Mouse (Mus musculus): ENCODE results near the gene Oxct1.

Oxct1 gene

GRCm38 (mm10) chr15:4028411-4028700 is 2.2 kb downstream of the Oxct1 start:
- no peak for DNase-seq (ENCODE audit: low spot score in 2 of 2)

DNA sequence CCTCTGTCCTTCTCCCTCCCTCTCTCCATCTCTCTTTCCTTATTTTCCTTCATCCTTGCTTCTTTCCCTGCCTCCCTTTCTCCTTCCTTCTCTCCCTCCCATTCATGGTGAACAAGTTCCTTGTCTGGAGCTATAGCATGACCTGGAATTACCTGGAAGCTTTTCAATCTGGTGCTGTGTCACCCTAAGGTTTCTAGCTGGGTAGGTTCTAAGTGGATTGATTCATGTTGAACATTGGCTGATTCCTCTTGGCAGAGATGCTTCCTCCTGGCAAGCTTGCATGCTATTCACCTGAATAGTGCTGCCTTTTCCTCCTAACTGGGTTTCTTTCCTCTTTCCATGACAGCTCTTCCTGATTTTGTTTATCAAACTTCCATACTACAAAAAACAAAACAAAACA is 2.8 kb downstream of the Oxct1 start:
- no peak for DNase-seq (ENCODE audit: low spot score in 2 of 2)

DNA sequence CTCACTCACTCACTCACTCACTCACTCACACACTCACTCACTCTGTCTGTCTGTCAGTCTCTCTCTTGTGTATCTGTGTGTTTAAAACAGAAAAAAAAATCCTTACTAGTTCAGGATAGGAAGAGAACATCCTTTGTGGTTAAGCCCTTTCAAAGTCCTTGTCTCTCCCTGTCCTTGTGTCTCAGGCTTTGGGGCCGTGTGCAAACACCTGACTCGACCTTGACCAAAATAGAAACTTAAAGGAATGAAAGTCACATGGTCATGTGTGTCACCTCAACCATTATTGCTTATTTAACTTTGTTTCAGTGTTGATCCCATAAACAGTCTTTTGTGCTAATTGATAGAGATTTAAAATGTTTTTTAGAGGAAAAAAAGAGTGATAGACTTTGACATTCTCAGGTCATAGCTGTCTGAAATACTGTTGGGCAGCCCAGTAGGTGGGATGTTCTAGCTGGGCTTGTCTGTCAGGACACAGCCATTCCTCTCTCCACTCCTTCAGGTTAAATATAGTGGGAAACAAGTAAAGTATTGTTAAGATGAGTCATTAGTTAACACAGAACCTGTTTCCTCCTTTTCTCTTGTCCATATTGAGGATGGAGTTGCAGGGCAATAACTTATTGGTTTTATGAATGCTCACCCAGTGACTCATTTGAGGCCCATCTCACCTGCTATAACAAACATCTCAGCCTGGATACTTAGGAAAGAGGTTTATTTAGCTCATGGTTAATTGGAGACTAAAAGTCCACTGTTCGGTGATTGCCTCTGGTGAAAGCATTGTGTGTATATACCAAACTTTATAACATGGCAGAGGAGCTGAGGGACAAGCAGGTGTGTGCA is 7.2 kb downstream of the Oxct1 start:
- DNase-seq (ENCODE audit: low spot score in 2 of 2), result no peak

- no peak for DNase-seq (ENCODE audit: low spot score in 2 of 2)
Observed at GRCm38 (mm10) chr15:4042423-4042822, 16.2 kb downstream of the Oxct1 start.

GRCm38 (mm10) chr15:4043032-4043471 is 16.9 kb downstream of the Oxct1 start:
- no peak for DNase-seq (ENCODE audit: low spot score in 2 of 2)

DNA sequence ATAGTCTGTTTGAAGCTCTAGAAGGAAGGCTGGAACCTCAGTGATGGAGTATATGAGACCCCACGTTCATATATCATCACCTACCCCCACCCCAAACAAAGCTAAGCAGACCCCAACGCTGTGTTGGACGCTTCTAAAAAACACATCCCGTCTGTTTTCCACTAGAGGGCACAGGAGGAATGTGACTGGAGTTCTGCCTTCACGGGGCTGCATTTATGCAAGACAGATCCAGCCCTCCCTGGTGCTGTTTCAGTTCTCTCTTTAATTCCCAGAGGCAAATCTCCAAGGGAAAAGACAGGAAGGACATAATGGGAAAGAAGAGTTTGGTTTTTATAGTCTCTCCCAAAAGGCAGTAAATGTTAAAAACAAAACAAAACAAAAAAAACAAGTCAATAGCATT is 30.4 kb downstream of the Oxct1 start:
- no peak for DNase-seq (ENCODE audit: low spot score in 2 of 2)

GRCm38 (mm10) chr15:4063574-4063973 is 37.4 kb downstream of the Oxct1 start:
- DNase-seq (ENCODE audit: low spot score in 2 of 2), result peak; percentile 13 to 68

- no peak for DNase-seq (ENCODE audit: low spot score in 2 of 2)
Observed at GRCm38 (mm10) chr15:4064013-4064412, 37.8 kb downstream of the Oxct1 start.

DNA sequence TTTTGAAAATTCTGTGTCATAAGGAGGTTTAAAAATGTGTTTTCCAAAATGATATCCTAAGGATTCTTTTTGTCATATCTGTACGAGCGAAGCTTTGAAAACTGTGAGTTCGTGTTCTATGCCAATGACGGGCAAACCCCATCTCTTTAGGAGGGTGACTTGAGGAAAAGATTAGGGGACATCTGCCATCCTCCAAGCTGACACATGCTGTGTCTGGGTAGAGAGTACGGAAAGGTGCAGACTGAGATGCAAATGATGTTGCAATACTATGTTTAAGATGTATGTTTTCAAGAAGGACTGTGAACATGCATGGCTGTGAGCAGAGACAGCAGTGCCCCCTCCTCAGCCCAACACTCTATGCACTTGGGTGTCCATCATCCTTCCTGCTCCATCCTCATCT is 38.5 kb downstream of the Oxct1 start:
- DNase-seq (ENCODE audit: low spot score in 2 of 2), result no peak

DNA sequence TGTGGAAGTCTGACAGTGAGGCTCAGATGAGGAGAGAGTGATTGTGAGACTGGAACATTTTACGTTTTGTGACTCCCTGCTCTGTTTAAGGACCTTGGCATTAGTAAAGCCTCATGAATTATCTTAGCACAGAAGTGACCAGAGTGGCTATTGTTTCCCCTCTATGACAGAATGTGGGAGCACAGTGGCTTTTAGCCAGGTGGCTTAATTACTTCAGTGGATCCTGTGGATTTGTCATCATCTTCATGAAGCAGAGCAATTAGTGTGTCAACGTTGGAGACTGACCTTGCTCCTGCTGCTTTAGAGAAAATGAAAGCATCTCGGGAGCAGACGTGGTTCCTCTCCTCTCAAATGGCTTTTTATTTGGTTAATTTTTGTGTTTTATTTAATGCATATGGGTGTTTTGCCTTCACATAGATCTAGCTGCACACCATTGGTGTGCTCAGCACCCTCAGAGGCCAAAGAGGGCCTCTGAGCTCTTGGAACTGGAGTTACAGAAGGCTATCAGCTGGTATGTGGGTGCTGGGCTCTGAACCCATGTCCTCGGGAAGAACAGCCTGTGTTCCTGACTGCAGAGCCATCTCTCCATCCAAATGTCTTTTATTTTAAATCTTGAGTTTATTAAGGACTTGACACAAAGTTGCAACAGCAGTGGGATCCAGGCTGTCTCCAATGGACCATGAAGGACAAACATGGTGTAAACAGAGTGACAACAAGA is 41.2 kb downstream of the Oxct1 start:
- DNase-seq (ENCODE audit: low spot score in 2 of 2), result no peak

GRCm38 (mm10) chr15:4077978-4078377 is 51.8 kb downstream of the Oxct1 start:
- DNase-seq (ENCODE audit: low spot score in 2 of 2), result no peak

GRCm38 (mm10) chr15:4078785-4079184 is 52.6 kb downstream of the Oxct1 start:
- DNase-seq (ENCODE audit: low spot score in 2 of 2), result no peak

- no peak for DNase-seq (ENCODE audit: low spot score in 2 of 2)
Observed at GRCm38 (mm10) chr15:4079425-4080189, 53.4 kb downstream of the Oxct1 start.

- no peak for DNase-seq (ENCODE audit: low spot score in 2 of 2)
Observed at GRCm38 (mm10) chr15:4085600-4086384, 59.6 kb downstream of the Oxct1 start.

DNA sequence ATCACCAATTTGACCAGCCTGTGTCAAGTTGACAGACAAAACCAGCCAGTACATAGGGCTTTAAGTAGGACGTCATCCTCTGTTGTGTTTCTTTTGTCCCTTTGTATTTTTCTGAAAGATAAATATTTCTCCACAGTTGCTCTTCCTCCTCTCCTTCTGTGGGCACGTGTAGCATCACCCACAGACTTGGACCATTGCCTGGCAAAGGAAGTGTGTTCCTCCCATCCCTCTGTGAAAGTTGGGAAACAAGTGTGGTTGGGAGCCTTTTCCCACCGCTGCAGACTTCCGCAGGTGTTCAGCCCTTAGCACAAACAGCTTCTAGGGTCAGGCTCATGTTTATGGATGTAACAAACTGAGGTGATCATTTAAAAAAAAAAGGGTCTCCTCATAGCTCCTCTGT is 61.3 kb downstream of the Oxct1 start:
- peak in 1 of 2 experiments; percentile 16 for DNase-seq (ENCODE audit: low spot score in 2 of 2)

DNA sequence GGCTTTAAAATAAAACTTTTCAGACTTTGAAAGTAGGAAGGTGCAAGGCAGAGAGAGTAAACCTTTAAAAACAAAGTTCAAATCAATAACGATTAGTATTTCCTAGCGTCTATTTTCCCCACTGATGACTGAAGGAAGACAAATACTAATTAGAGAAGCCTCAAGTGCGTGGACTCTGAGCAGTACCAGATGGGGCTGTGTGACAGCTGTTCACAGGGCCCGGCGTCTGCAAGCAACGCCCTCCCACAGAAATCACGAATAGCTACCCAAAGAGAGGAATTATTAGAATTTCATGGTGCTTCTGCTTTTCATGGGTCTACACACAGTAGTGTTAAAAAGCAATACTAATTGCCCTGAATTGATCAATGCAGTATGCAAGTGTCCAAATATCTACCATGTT is 61.7 kb downstream of the Oxct1 start:
- peak in 1 of 2 experiments; percentile 16 for DNase-seq (ENCODE audit: low spot score in 2 of 2)

- DNase-seq (ENCODE audit: low spot score in 2 of 2), result no peak
Observed at GRCm38 (mm10) chr15:4090601-4091000, 64.4 kb downstream of the Oxct1 start.

DNA sequence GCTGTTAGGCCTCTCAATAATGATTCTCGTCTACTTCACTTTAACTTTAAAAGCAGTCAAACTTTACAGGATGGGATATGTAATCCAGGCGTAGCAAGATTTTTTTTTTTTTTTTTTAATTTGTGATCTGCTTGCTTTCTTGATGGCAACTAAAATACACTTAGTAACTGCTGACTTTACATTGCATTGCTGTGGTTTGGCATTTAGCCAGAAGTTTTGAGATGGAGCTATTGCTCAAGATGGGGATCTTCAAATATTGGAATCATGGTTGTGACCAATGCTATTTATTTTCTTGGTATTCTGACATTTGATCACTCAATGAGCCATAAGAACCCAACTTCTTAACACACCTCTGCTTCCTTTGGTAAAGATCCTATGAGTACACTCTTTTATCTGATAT is 66.4 kb downstream of the Oxct1 start:
- no peak for DNase-seq (ENCODE audit: low spot score in 2 of 2)

- no peak for DNase-seq (ENCODE audit: low spot score in 2 of 2)
Observed at GRCm38 (mm10) chr15:4100341-4100921, 74.2 kb downstream of the Oxct1 start.

DNA sequence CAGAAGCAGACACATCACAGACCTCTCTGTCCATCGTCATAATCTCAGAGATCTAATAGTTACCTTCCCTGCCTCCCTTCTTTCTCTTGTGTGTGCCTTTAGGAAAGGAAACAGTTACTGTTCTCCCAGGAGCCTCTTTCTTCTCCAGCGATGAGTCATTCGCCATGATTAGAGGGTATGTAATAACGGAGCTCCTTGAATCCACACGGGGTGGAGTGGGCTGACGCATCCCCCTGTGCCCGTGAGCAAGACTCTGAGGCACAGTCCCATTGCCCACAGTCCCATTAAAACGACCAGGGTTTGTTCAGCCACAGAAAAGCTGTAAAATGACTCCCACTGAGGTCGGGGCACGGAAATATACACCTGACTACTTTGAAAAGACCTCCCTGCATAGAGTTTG is 74.8 kb downstream of the Oxct1 start:
- DNase-seq (ENCODE audit: low spot score in 2 of 2), result no peak

GRCm38 (mm10) chr15:4104319-4104718 is 78.1 kb downstream of the Oxct1 start:
- no peak for DNase-seq (ENCODE audit: low spot score in 2 of 2)

Data from right cerebral cortex, postnatal 36 days (tissue).